Mouse (Mus musculus) olfactory bulb, adult 2 months (tissue): ENCODE data around the gene Itgb5.

ENCODE experiments used
- CTCF ChIP-seq: fragments of 200-500 bp; IDR thresholded peaks from 2 replicates; pipeline ENCODE4 v1.5.1; 2012; ENCODE audit warnings: low read depth, mild to moderate bottlenecking, low read length, moderate library complexity; ENCODE audit not compliant: insufficient read depth
- POLR2A ChIP-seq: fragments of 200-500 bp; IDR thresholded peaks from 2 replicates; pipeline ENCODE4 v1.6.1; 2012; ENCODE audit warnings: mild to moderate bottlenecking, low read depth, low read length, moderate library complexity; ENCODE audit not compliant: insufficient read depth

GRCm38 (mm10) chr16:33858766-33859165, 29.3 kb downstream of the Itgb5 start:
- no peak for TF ChIP-seq POLR2A
- TF ChIP-seq CTCF = no peak
